30 mouse cellular contexts compared by ENCODE assay signal in the genomic region with DNA sequence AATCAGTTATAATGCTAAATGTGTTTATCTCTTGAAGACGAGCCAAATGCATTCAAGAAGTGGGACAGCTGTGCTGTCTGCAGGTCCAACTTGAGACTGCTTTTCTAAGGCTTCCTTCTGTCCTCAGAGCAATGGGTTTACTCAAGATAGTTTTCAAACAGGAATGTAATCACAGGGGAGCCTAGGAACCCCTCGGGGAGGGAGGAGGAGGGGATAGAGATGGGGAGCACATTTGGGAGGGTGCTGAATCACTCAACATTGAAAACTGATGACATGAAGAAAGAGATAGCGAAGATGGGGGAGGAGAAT. TPM values are rescaled to one million over a fixed set of nuclear protein-coding genes. Genes with fewer than 3 reads are reported as not detected.
A peak's percentile ranks its signal among the peaks of the same experiment; 100 is the strongest.
DNase-seq lines count a peak whose midpoint lies in the region; ATAC-seq and TF ChIP-seq lines count a peak whose summit lies in the region.
"Had no signal": no experiment of that assay in that cellular context is flagged by ENCODE, and none has a peak within 500 bp of the region (broad histone marks: within the 10 kb centered on the region; RNA-seq: fewer than 3 reads in every experiment).

No protein-coding gene starts in this region.

- no peak for TF ChIP-seq EP300 in stomach, postnatal 0 days (optimal IDR thresholded peaks at IDR 0.05)

- no peak overlapping the region for H3K4me2 ChIP-seq in intestine, embryonic 15.5 days (replicated peaks)
- H3K4me2 ChIP-seq in intestine, embryonic 16.5 days (ENCODE audit: low read depth, low read length): no peak overlapping the region
- no peak overlapping the region for H3K4me2 ChIP-seq in stomach, embryonic 14.5 days (replicated peaks; ENCODE audit: low read depth, low read length)
- H3K4me2 ChIP-seq in stomach, postnatal 0 days (replicated peaks; ENCODE audit: low read depth): no peak overlapping the region
- H3K4me2 ChIP-seq: limb, embryonic 15.5 days; liver, embryonic 13.5 days; midbrain, embryonic 15.5 days; neural tube, embryonic 15.5 days had no signal

- H3K9ac ChIP-seq in intestine, embryonic 15.5 days: no peak overlapping the region
- H3K9ac ChIP-seq in intestine, embryonic 16.5 days (ENCODE audit: low read depth, low read length): no peak overlapping the region
- H3K9ac ChIP-seq in stomach, embryonic 14.5 days (replicated peaks; ENCODE audit: low read depth, low read length): no peak overlapping the region
- H3K9ac ChIP-seq in stomach, postnatal 0 days (ENCODE audit: low read length): no peak overlapping the region
- H3K9ac ChIP-seq: limb, embryonic 15.5 days; liver, embryonic 13.5 days; midbrain, embryonic 15.5 days; neural tube, embryonic 15.5 days had no signal

- H3K4me1 ChIP-seq in intestine, embryonic 15.5 days (replicated peaks): 0 out of 2 replicates have a peak, but pooled peaks cover 4% of the 10 kb centered on the region
- no peaks in the 10 kb centered on the region for H3K4me1 ChIP-seq in intestine, embryonic 16.5 days (ENCODE audit: control insufficient read depth, insufficient read depth, low read length)
- no peaks in the 10 kb centered on the region for H3K4me1 ChIP-seq in stomach, embryonic 14.5 days (ENCODE audit: control insufficient read depth, insufficient read depth, low read length)
- H3K4me1 ChIP-seq in stomach, postnatal 0 days (replicated peaks; ENCODE audit: control insufficient read depth, insufficient read depth): no peaks in the 10 kb centered on the region
- H3K4me1 ChIP-seq in limb, embryonic 10.5 days: peaks cover 4% of the 10 kb centered on the region; the same call in 1 of the 2 replicates
- H3K4me1 ChIP-seq: limb, embryonic 15.5 days; liver, embryonic 13.5 days; midbrain, embryonic 10.5 days; midbrain, embryonic 15.5 days; neural tube, embryonic 15.5 days had no signal

- 0 out of 2 replicates have a peak overlapping the region, but pooled peaks have one; percentile 3 for H3K27ac ChIP-seq in intestine, embryonic 15.5 days
- no peak overlapping the region for H3K27ac ChIP-seq in intestine, embryonic 16.5 days (ENCODE audit: low read length)
- peak overlapping the region; percentile 6; the same call in 1 of the 2 replicates for H3K27ac ChIP-seq in stomach, embryonic 14.5 days (ENCODE audit: low read length)
- H3K27ac ChIP-seq in stomach, postnatal 0 days (replicated peaks): no peak overlapping the region
- H3K27ac ChIP-seq in limb, embryonic 10.5 days: peak overlapping the region; percentile 47; the same call in 1 of the 2 replicates
- H3K27ac ChIP-seq: gastrocnemius, adult 2 months; kidney, postnatal 0 days; limb, embryonic 15.5 days; liver, embryonic 13.5 days; midbrain, embryonic 10.5 days; midbrain, embryonic 15.5 days; neural tube, embryonic 15.5 days had no signal

- ATAC-seq in intestine, embryonic 15.5 days: no peak
- ATAC-seq in intestine, embryonic 16.5 days: no peak
- ATAC-seq in stomach, embryonic 14.5 days (ENCODE audit: insufficient number of reproducible peaks, insufficient read depth, low FRiP score, low read depth): no peak
- ATAC-seq in stomach, postnatal 0 days (ENCODE audit: low FRiP score, low TSS enrichment): no peak
- ATAC-seq: forebrain, embryonic 16.5 days; hindbrain, embryonic 16.5 days; midbrain, embryonic 15.5 days had no signal

- no peaks in the 10 kb centered on the region for H3K36me3 ChIP-seq in intestine, embryonic 15.5 days
- H3K36me3 ChIP-seq in intestine, embryonic 16.5 days (ENCODE audit: control insufficient read depth, insufficient read depth, low read length): no peaks in the 10 kb centered on the region
- no peaks in the 10 kb centered on the region for H3K36me3 ChIP-seq in stomach, embryonic 14.5 days (ENCODE audit: control insufficient read depth, insufficient read depth, low read length)
- H3K36me3 ChIP-seq in stomach, postnatal 0 days (ENCODE audit: control insufficient read depth, insufficient read depth, low read length): no peaks in the 10 kb centered on the region
- no peaks in the 10 kb centered on the region for H3K36me3 ChIP-seq in limb, embryonic 10.5 days
- H3K36me3 ChIP-seq: limb, embryonic 15.5 days; liver, embryonic 13.5 days; midbrain, embryonic 10.5 days; midbrain, embryonic 15.5 days; neural tube, embryonic 15.5 days had no signal

- H3K4me3 ChIP-seq in intestine, embryonic 15.5 days (replicated peaks): no peak overlapping the region
- H3K4me3 ChIP-seq in intestine, embryonic 16.5 days (ENCODE audit: low read length): no peak overlapping the region
- H3K4me3 ChIP-seq in stomach, embryonic 14.5 days (ENCODE audit: low read depth, low read length): no peak overlapping the region
- no peak overlapping the region for H3K4me3 ChIP-seq in stomach, postnatal 0 days (ENCODE audit: low read depth, low read length)
- H3K4me3 ChIP-seq in limb, embryonic 10.5 days: no peak overlapping the region
- H3K4me3 ChIP-seq: erythroblast, embryonic 14.5 days; gastrocnemius, adult 2 months; limb, embryonic 15.5 days; liver, embryonic 13.5 days; midbrain, embryonic 10.5 days; midbrain, embryonic 15.5 days; neural tube, embryonic 15.5 days had no signal

- TF ChIP-seq CTCF in stomach, postnatal 0 days (IDR thresholded peaks at IDR 0.05; ENCODE audit: low read depth): no peak

- WGBS in intestine, embryonic 15.5 days: 61% methylated on average over 3 of the region's 3 CpGs
- WGBS in intestine, embryonic 16.5 days: 65% methylated on average over 3 of the region's 3 CpGs
- 48% methylated on average over 3 of the region's 3 CpGs for WGBS in stomach, embryonic 14.5 days
- WGBS in stomach, postnatal 0 days: 49% methylated on average over 3 of the region's 3 CpGs
- WGBS in limb, embryonic 10.5 days: 72% methylated on average over 3 of the region's 3 CpGs

- no peaks in the 10 kb centered on the region for H3K9me3 ChIP-seq in intestine, embryonic 15.5 days
- H3K9me3 ChIP-seq in intestine, embryonic 16.5 days (ENCODE audit: control insufficient read depth, low read length): no peaks in the 10 kb centered on the region
- H3K9me3 ChIP-seq in stomach, embryonic 14.5 days (ENCODE audit: control insufficient read depth, low read depth, low read length): no peaks in the 10 kb centered on the region
- H3K9me3 ChIP-seq in stomach, postnatal 0 days (ENCODE audit: control insufficient read depth, low read length): no peaks in the 10 kb centered on the region
- no peaks in the 10 kb centered on the region for H3K9me3 ChIP-seq in limb, embryonic 10.5 days (replicated peaks)
- H3K9me3 ChIP-seq: limb, embryonic 15.5 days; liver, embryonic 13.5 days; midbrain, embryonic 10.5 days; midbrain, embryonic 15.5 days; neural tube, embryonic 15.5 days had no signal

- no peaks in the 10 kb centered on the region for H3K27me3 ChIP-seq in intestine, embryonic 15.5 days (replicated peaks)
- H3K27me3 ChIP-seq in intestine, embryonic 16.5 days (replicated peaks; ENCODE audit: control insufficient read depth, insufficient read depth, low read length): no peaks in the 10 kb centered on the region
- no peaks in the 10 kb centered on the region for H3K27me3 ChIP-seq in stomach, embryonic 14.5 days (ENCODE audit: control insufficient read depth, insufficient read depth, low read length)
- H3K27me3 ChIP-seq in stomach, postnatal 0 days (ENCODE audit: control insufficient read depth, insufficient read depth, low read length): no peaks in the 10 kb centered on the region
- no peaks in the 10 kb centered on the region for H3K27me3 ChIP-seq in limb, embryonic 10.5 days (ENCODE audit: low read depth, poor library complexity, severe bottlenecking)
- H3K27me3 ChIP-seq: limb, embryonic 15.5 days; liver, embryonic 13.5 days; midbrain, embryonic 15.5 days; neural tube, embryonic 15.5 days had no signal

- no peak for DNase-seq in stomach, postnatal 0 days (ENCODE audit: low spot score)
- no peak for DNase-seq in limb, embryonic 10.5 days (ENCODE audit: low spot score)
- DNase-seq in ovary, postnatal 14 days (ENCODE audit: low spot score): no peak
- DNase-seq in adrenal gland, adult 2 months: no peak
- DNase-seq: adrenal gland, postnatal 36 days; cerebellum, adult 18-20 months; cerebellum, postnatal 10 days; gastrocnemius, adult 2 months; kidney, adult 8-10 months; kidney, postnatal 4 days; left cerebral cortex, postnatal 4 days; liver, embryonic 13.5 days; lung, postnatal 10 days; spleen, adult 18-20 months; thymus, adult 18-20 months; thymus, postnatal 25 days had no signal

RNA-seq across cellular contexts. Expression of gene Frem1, which starts 56.5 kb away (rescaled TPM):
- 6.4 and 6.6 TPM in 2 replicates for polyA plus RNA-seq in intestine, embryonic 15.5 days (2015; fragmentation: Nextera tagmentation; extraction: Ambion mirVana)
- polyA plus RNA-seq in intestine, embryonic 16.5 days (2015; fragmentation: Nextera tagmentation; extraction: Ambion mirVana): 4.0 and 4.1 TPM in 2 replicates
- 25.1 and 27.9 TPM in 2 replicates for polyA plus RNA-seq in stomach, embryonic 14.5 days (2014; fragmentation: Nextera tagmentation; extraction: Ambion mirVana)
- 2.9 and 3.4 TPM in 2 replicates for polyA plus RNA-seq in stomach, postnatal 0 days (2015; fragmentation: Nextera tagmentation; extraction: Ambion mirVana)
- polyA plus RNA-seq in limb, embryonic 10.5 days (2016; fragmentation: Nextera tagmentation; extraction: Ambion mirVana): 11.6 and 13.6 TPM in 2 replicates
- under 1 TPM; 0.40 to 0.66 TPM for total RNA-seq in adrenal gland, adult 2 months (2021)
- polyA plus RNA-seq in adrenal gland, adult 2 months (2012; rRNA removed): 0.11 and 0.95 TPM in 2 replicates
- total RNA-seq: common myeloid progenitor, adult 5-6 weeks; megakaryocyte progenitor cell, adult 5-6 weeks; MEL had no signal
- polyA plus RNA-seq: erythroblast, embryonic 14.5 days had no signal

Comparison
In these comparisons a context has a peak if more than half of its experiments do, and no peak if none do; other contexts are left out.
1. H3K27ac ChIP-seq: peak in intestine, embryonic 15.5 days (single experiment), stomach, embryonic 14.5 days (single experiment) and limb, embryonic 10.5 days (single experiment); none in intestine, embryonic 16.5 days (single experiment) and stomach, postnatal 0 days (single experiment).